Mouse (Mus musculus): ENCODE data around the gene Pno1. TPM values are rescaled to one million over a fixed set of nuclear protein-coding genes. Genes with fewer than 3 reads are reported as not detected.

Gene Pno1
- polyA plus RNA-seq (2015; fragmentation: Illumina TruSeq; extraction: RNeasy Lipid Tissue Mini Kit (QIAGEN cat#74804); ENCODE audit: insufficient read depth, low read depth, low replicate concordance) = 5.2 TPM

GRCm38 (mm10) chr11:17211258-17212140 lies at the start of gene Pno1:
Pno1 (minus strand) TSS chr11:17211568.

GRCm38 (mm10) chr11:17257443-17257842 lies 46.1 kb upstream of the Pno1 start, which contains the start of gene C1d:
C1d (plus strand) TSS chr11:17257579.

DNA sequence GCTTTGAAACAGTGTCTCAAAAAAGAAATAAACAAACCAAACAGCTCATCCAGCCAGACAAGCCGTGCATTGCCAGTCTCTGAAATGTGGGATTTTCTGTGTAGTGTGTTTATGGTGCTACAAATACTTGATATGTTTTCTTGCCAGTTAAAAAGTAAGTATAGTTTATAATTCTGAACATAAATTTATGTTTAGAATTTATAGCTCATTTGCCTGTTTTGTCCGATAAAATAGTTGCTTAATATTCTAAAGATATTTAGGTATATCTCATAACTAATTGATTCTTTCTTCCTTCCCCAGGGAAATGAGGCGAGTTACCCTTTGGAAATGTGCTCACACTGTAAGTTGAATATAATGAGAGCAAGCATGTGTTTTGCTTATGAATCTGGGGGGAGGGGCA lies 29.6 kb downstream of the Pno1 start, which contains the start of gene Wdr92:
Gene Wdr92 (plus strand): TSS at position 301 of the 400 bp plus-strand sequence.

DNA sequence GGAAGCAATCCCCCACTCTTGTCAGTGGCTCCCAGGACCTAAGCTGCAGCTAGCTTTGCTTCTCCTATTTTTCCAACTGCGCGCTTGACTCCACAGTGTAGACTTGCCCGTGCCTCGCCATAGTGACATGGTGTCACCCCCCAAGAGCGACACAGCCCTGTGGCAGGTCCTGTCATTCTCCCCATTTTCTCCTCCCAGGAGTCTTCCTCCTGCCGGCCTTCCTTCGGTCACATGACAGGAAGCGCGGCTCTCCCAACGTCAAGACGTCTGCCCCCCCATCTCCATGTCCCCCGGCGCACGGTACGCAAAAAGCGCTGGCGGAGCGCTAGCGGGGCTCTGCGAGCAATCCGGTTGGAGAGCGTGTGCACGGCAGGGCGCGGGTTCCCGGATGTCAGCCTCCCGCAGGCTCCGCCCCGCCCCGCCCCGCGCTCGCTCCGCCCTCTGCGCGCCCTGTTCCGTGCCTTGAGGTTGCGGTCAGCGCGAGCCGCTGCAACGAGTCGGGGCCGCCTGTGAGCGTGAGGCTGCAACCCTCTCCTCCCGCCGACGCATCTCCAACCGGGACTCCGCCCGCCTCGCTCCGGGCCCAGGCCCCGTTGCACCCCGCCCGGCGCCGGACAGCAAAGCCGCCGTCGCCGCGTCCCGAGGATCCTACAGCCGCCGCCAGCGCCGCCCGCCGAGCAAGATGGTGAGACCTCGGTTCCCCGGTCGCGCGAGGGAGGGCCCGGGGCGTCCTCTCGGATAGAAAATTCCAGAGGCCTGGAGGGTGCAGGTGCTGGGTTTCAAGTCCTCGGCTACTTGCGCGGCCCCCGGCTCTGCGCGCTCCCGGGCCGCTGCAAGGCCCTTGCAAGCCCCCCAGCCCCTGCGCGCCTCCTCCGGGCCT lies 52.3 kb downstream of the Pno1 start, which contains the start of gene Ppp3r1:
Gene Ppp3r1 (plus strand): TSS at position 406 of the 880 bp plus-strand sequence.

Other genes with a start within 250 kb of the Pno1 start
- gene Cnrip1, start 160.0 kb downstream of the Pno1 start, polyA plus RNA-seq (2015; fragmentation: Illumina TruSeq; extraction: RNeasy Lipid Tissue Mini Kit (QIAGEN cat#74804); ENCODE audit: insufficient read depth, low read depth, low replicate concordance) = 2.5 TPM
- 1.4 TPM for gene Plek, start 159.2 kb downstream of the Pno1 start, polyA plus RNA-seq (2015; fragmentation: Illumina TruSeq; extraction: RNeasy Lipid Tissue Mini Kit (QIAGEN cat#74804); ENCODE audit: insufficient read depth, low read depth, low replicate concordance)
- 12.6 TPM for gene Ppp3r1, start 52.3 kb downstream of the Pno1 start, polyA plus RNA-seq (2015; fragmentation: Illumina TruSeq; extraction: RNeasy Lipid Tissue Mini Kit (QIAGEN cat#74804); ENCODE audit: insufficient read depth, low read depth, low replicate concordance)
- 2.0 TPM for gene Wdr92, start 29.5 kb downstream of the Pno1 start, polyA plus RNA-seq (2015; fragmentation: Illumina TruSeq; extraction: RNeasy Lipid Tissue Mini Kit (QIAGEN cat#74804); ENCODE audit: insufficient read depth, low read depth, low replicate concordance)
- 17.9 TPM for gene C1d, start 46.0 kb upstream of the Pno1 start, polyA plus RNA-seq (2015; fragmentation: Illumina TruSeq; extraction: RNeasy Lipid Tissue Mini Kit (QIAGEN cat#74804); ENCODE audit: insufficient read depth, low read depth, low replicate concordance)

All from pancreas, adult 10 weeks (tissue).